Mouse (Mus musculus) hematopoietic stem cell, adult 5-6 weeks (primary cell): ENCODE data around the gene Chrna1. TPM values are rescaled to one million over a fixed set of nuclear protein-coding genes. Genes with fewer than 3 reads are reported as not detected.

ENCODE experiments used
- ATAC-seq, 2 experiments: fragments of 125-278 bp in 1 of 2; replicated peaks in 1 of 2; 2 replicates each; pipeline ENCODE4 v1.8.0; 2016 to 2017; ENCODE audit warnings: inconsistent platforms in 2 of 2, mild to moderate bottlenecking in 2 of 2, moderate number of reproducible peaks in 2 of 2, low read depth in 1 of 2, moderate TSS enrichment in 1 of 2; ENCODE audit not compliant: low FRiP score in 2 of 2, poor library complexity in 2 of 2, severe bottlenecking in 2 of 2, insufficient read depth in 1 of 2, low TSS enrichment in 1 of 2
- total RNA-seq: library from RNA; stranded (forward); fragments of 172-1452, 232-1000 nt; gene quantifications from 2 replicates; pipeline ENCODE4 v1.2.3, GENCODE M21; 2017

The Chrna1 gene
- total RNA-seq, 1 experiment from 2014 or later: not detected

DNA sequence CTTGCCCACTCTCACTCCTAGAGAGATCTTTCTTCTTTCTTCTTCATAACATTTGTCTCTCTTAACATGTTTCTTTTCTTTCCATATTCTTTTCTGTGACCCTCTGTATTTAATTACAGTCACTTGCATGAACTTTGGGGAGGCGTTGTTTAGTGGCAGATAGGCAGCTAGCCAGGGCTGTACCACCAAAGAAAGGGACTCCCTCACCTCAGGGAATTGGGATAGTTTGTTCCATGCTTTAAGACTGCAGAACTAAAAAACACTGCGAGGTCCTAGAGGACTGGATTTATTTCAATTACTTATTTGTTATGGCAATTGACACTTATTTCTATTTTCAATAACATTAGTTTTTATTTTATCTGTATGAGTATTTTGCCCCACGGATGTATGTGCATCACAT, 41.0 kb downstream of the Chrna1 start:
- no peak for ATAC-seq

DNA sequence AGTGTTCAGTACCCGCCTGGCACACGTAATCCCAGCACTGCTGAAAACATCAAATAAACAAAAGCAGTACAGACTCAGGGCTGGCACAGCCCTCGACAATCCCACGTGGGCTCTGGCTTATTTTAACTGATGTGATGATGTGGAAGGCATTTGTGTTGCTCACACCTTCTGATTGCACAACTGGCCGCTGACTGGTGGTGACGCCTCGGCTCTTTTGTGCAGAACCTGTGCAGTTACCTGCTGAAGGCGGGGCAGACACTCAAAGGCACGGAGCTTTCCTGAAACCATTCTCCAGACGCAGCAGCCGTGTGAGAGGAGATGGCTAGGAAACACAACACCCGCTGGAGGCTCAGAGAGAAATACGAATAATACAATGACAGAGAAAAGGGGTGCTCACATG, 41.5 kb downstream of the Chrna1 start:
- ATAC-seq: no peak

DNA sequence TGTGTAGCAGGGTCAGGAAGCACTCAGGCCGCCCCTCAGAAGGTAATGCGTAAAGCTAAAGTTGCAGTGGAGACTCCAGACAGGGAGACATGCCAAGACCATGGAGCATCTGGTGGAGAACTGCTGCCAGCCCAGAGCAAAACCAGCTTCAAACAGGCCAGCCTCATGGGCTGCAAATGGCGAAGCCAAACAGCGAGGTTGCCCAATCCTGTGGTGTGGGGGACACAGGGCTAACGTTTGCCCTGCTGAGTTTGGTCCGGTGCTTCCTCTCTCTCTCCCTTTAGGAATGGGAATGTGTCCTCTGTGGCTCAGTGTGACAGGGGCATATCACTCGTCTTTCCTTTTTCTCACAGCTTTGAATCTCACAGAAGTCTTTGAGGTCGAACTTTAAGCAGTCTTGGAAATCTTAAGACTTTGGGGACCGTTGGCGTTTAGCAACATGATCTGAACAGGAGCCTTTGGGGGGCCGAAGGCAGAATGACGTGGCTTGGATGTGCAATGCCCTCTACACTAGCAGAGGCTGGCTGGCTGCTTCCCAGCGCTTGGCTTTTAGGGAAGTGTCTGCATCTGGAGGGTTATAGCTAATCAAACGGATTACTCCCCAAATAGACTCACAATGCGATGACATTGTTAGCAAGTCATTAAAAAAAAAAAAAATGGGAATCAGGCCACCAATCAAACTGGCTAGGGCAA, 43.9 kb downstream of the Chrna1 start:
- no peak for ATAC-seq

DNA sequence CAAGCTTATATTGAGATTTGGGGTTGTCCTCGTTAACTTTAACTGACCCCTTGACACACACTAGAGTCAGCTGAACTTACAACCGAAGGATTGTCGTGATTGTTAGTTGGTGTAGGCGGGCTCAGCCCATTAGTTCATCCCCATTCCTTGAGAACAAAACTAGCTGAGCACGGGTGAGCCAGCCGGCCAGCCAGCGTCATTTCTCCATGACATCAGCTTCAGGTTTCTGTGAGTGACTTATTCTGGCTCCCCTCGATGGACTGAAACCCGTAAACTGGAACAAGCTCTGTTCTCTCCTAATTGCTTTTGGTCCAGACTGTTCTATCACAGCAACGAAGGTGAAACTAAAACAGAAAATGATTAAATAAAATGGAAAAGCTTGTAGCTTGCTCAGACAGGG, 45.4 kb downstream of the Chrna1 start:
- ATAC-seq: no peak

DNA sequence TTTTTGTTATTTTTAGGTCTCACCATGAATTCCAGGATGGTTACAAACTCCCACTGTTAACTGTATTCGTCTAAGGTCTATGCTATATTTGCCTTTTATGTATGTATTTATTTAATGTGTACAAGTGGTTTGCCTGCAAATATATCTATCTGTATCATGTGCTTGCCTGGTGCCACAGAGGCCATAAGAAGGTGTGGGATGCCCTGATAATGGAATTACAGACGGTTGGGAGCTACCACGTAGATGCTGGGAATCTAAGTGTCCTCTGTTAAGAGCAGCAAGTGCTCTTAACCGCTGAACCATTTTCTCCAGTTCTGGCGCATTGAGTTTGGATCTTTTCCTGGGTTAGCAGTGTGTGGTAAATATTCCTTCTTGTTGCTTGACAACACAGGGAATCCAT, 49.7 kb downstream of the Chrna1 start:
- no peak for ATAC-seq

DNA sequence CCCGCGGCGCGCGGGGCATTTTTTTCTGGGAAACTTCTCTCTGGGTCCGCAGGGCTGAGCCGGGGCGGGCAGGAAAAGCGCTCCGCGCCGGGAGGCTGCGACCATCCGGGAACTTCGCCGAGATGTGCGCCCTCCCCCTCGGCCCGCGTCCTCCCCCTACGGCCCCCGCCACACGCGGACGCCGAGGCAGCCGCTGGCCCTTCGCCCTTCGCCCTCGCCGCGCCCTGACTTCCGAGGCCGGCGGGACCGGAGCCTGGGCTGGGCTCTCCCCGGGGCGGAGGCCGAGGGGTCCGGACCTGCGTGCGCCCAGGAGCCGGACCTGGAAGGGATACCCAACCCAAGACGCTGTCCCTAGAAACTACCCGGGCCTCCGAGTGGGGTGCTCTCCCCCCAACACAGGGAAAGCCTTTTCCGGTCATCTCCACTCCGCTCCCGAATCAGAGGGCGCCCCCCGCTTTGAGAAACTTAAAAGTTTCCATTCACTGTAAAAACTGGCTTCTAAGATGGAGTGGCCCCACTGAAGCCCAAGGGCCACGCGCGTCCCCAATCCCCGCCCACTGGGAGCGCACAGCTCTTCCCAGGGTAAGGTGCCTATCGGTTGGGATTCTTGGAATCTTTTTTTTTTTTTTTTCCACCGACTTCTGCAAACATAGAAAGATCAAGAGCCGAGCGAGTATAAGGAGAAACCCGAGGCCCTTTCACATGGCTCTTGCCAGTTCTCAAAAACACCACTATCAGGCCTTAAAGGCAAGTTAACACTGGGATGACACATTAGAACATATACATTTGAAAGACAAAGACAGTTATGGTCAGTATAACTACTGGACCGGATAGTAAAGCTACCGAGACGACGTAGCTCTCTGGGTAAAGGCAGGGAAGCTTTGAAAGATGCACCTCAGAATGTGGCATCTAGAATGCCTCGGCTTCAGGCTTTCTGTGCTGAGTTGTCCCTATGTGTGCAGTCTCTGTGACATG, 50.5 kb downstream of the Chrna1 start, which contains the start of gene Wipf1:
Gene Wipf1 (minus strand): TSS at position 379 of the 975 bp plus-strand sequence.
- no peak for ATAC-seq

DNA sequence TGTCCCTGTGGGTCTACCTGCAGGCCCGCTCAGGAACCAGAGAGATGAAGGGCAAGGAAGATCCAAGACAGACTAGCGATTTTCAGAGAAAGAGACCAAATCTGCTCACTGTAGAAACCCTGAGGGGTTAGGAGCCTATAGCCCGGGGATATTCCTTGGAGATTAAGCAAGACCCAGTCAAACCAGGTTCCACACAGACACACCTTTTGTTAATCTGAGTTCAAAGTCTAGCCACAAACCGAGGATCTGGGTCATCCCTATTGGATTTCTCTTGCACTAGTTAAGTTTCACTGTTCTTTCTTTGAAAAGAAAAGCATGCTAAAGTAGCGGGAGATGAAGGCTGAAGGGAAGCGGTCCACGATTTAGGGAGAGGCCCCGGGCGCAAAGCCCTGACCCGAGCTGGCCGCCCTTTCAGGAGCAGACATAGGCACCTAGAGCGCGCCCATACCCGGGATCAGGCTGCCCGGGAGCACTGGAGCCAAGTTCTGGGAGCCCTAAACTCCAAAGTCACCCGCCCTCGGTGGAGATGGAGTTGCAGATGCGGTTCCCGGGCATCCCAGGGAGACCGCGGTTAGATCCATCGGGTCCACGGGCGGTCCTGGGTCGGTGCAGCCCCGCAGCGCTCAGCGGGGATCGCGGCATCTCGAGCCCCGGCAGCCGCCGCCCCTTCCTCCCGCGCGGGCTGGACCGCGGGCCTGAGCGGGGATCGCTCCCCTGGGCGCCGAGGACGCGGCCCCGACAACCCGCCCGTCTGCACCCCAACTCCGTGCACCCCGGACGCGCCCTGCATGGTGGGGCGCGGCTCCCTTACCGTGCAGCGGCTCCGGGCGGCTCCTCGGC, 51.4 kb downstream of the Chrna1 start:
- ATAC-seq: no peak

DNA sequence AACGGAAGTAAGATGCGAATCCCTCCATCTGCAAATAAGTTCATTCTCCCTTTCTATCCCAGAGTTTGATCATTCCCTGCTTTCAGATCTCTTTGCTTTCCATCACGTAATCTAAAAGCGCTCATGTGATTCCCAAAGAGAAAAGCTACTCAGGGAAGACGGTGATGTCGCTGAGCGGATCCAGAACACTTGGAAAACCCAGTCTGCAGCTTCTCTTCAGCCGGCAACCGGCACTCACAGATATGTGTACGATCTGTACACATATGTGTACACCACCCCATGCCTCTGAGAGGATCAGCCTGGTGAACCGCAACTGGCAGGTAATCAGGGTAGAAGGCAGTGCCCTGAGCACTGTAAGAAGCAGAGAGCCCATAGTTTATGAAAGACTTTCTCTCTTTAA, 52.2 kb downstream of the Chrna1 start:
- ATAC-seq: no peak

DNA sequence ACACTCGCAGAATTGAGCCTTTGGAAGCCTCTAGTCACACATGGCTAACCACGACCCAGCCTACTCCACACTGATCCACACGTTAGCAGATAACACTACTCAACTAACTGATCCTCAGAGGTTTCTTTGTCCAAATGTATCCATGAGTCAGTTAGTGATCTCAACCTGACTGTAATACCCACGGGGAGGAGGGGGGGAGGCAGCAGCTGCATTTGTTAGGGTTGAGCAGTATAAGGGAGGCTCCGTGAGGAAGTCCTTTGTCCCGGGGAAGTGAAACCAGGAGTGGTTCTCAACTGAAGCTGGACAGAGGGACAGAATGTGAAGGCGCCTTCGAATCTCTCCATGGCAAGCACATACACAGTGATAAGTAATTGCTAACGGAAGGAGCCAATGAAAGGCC, 53.4 kb downstream of the Chrna1 start:
- no peak for ATAC-seq

DNA sequence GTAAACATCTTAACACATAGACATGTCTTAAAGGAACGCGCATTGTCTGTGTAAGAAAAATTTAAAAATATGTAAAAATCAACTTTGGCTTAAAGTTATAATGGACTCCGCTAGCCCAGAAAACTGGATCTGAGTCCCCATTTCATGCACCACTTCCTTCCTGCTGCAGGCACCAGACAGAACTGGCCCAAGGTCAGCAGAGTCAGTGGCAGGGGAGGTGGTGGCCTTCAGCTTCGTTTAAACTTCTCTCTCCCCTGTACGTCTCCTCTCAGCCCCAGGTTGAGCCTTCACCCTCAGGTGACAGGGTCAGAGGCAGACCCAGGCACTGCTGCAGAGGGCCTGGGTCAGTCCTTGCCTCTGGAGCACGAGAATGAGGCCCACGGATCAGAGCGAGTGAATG, 57.2 kb downstream of the Chrna1 start:
- peak in 1 of 2 experiments; percentile 27; a peak in 1 of 4 replicates for ATAC-seq

DNA sequence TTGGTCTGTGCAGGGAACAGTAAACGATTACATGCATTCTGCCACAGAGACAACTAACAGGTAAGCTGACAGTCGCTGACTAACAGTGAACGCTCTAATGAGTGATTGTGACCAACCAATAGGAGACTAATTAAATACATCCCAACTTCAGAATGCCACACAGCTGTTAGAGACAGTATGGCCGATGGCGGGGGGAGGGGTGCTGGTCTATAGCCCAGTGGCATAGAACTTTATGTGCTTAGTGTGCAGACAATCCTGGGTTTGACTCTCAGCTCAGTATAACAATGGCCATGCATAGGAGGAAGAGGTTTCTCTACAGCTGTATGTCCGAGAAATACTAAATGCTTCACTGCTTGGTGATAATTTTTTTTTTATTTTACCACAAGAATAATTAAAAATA, 57.8 kb downstream of the Chrna1 start:
- no peak for ATAC-seq

DNA sequence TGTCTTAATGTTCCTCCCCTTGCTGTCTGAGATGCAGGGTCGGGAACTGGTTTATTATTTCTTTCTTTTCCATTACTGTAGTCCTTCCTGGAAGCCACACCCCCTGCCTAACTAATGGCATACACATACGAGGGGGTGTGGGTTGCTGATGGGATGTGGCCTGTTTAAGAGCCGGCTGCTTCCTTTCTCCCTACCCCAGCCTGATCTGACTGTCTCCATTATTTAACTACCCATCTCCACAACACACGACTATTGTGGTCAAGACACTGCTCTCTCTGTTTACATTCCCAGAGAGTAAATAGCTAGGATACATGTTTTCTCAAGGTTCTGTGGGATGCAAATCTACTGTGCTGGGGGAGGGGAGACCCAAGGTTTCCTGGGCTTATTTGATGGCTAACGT, 58.4 kb downstream of the Chrna1 start:
- ATAC-seq: no peak

DNA sequence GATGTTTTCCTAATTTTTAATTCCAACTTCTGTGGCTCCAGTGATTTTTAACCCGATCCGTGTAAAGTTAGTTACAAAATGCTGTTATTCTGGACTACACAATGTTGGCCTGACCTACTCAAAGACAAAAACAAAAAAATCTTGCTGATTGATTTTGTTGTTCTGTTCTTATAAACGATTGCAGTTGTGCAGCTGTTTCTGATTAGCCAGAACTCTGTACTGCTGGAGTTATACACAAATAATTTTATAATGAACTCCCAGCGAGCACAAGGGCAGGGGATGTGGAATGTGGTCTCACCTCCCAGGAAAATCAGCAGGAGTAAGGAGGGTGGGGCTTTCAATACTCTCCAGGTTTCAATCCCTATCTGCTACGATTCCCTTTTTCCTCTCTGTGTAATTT, 61.2 kb downstream of the Chrna1 start:
- no peak for ATAC-seq

DNA sequence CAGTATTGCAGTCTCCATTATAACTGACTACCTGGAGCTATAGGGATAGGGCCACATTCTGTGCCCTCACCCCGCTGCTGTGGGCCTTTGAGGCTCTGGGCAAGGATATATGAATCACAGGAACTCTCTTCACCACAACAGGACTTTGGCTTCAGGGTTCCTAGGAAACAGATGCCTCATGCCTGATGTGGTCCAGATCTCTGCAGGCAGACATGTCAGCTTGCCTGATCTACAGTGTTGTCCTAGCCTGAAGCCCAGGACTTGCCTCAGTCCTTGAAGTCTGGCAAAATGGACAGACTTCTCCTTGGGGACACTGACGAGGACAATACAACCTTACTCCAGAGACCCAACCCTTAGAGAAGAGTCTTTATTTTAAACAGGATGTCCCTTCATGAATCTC, 61.8 kb downstream of the Chrna1 start:
- no peak; a peak in 1 of 4 replicates for ATAC-seq

DNA sequence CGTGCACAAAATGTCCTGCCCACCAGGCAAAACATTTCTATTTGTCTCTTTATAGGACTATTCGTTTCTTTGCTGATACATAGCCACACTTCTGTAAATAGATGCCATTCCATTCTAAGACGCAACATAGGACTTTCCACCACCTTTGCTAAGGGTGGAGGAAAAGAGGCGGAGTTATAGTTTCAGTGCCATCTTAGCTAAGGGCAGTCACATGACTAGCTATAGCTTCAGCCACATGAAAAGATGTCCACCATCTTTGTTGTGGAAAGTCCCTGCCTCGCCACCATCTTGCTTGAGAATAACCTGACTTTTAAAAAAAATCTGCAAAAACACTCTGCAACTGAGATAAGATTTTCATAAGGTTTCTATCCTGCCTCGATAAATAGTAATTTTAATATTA, 66.0 kb downstream of the Chrna1 start:
- no peak for ATAC-seq
